Mouse (Mus musculus) heart, postnatal 10 days (tissue): Measurements from ENCODE around the gene Slc3a2. TPM values are rescaled to one million over a fixed set of nuclear protein-coding genes. Genes with fewer than 3 reads are reported as not detected.

Source experiments
- DNase-seq, 2 experiments: peaks; one replicate each; pipeline ENCODE4 v3.0.0; 2021
- intact Hi-C: fragments of 180-260 bp; cut with DNase I; formaldehyde crosslinking; loops from one replicate; pipeline ENCODE4 v1.15.1; 2025
- microRNA-seq, 2 experiments: library from miRNA; unstranded; fragments of <30 nt; microRNA quantifications; one replicate each; pipeline ENCODE4 v1.2.0; 2022
- total RNA-seq, 2 experiments: library from RNA; stranded (reverse); gene quantifications; 2 replicates each; pipeline ENCODE4 v1.2.3; 2021

Gene Slc3a2
- total RNA-seq, 2 experiments from 2014 or later = 36.6 to 56.3 TPM

GRCm38 (mm10) chr19:8665746-8666145 is 57.4 kb downstream of the Slc3a2 start:
- no peak for DNase-seq
- intact Hi-C loops = no loop called here

GRCm38 (mm10) chr19:8664859-8665258 is 58.3 kb downstream of the Slc3a2 start:
- intact Hi-C loops = loop anchor here (5.0 kb wide), 1 partner anchor 88 kb away; no protein-coding TSS in a partner anchor
- no peak for DNase-seq

GRCm38 (mm10) chr19:8663911-8664421 is 59.2 kb downstream of the Slc3a2 start:
- no peak for DNase-seq
- intact Hi-C loops = loop anchor here (2.0 to 5.0 kb wide), 2 partner anchors 19 to 87 kb away; no protein-coding TSS in a partner anchor

- no peak for DNase-seq
- intact Hi-C loops = loop anchor here (2.0 to 5.0 kb wide), 2 partner anchors 19 to 86 kb away; no protein-coding TSS in a partner anchor
These were observed 59.8 kb downstream of the Slc3a2 start, which contains the start of gene Chrm1 for GRCm38 (mm10) chr19:8663360-8663839. Chrm1 (plus strand) TSS chr19:8663789.

- intact Hi-C loops = loop anchor here (2.0 to 5.0 kb wide), 2 partner anchors 20 to 85 kb away; no protein-coding TSS in a partner anchor
- peak; percentile 35 to 69 for DNase-seq
These were observed 60.8 kb downstream of the Slc3a2 start for GRCm38 (mm10) chr19:8662337-8662736.

- intact Hi-C loops = loop anchor here (2.0 to 5.0 kb wide), 2 partner anchors 21 to 85 kb away; no protein-coding TSS in a partner anchor
- peak; percentile 19 to 28 for DNase-seq
These were observed 61.3 kb downstream of the Slc3a2 start for GRCm38 (mm10) chr19:8661821-8662307.

Small RNAs within 50 kb of the gene (microRNA-seq; reads per million reads assigned to microRNA genes)
- gene Mir6992 = 0 reads per million in 2 experiments

Other genes with a start within 250 kb of the Slc3a2 start
- under 1 TPM in 1 of 2 experiments, not detected in 1; 0.07 TPM for gene Slc22a8, start 132.1 kb downstream of the Slc3a2 start, total RNA-seq
- gene Slc22a6, start 105.3 kb downstream of the Slc3a2 start, total RNA-seq = not detected
- gene Chrm1, start 59.6 kb downstream of the Slc3a2 start, total RNA-seq = not detected
- 10 to 100 TPM; 24.9 to 27.2 TPM for gene Wdr74, start 12.5 kb upstream of the Slc3a2 start, total RNA-seq
- not detected for gene 1700092M07Rik, start 17.3 kb upstream of the Slc3a2 start, total RNA-seq
- gene Stx5a, start 18.0 kb upstream of the Slc3a2 start, total RNA-seq = 10 to 100 TPM; 43.6 to 44.4 TPM
- gene Nxf1, start 33.7 kb upstream of the Slc3a2 start, total RNA-seq = 10 to 100 TPM; 61.7 to 67.6 TPM
- 100 to 1,000 TPM; 115 to 133 TPM for gene Tmem223, start 47.6 kb upstream of the Slc3a2 start, total RNA-seq
- gene Tmem179b, start 51.1 kb upstream of the Slc3a2 start, total RNA-seq = 10 to 100 TPM; 13.9 to 22.5 TPM
- 10 to 100 TPM in 1 of 2 experiments, 1 to 10 TPM in 1; 9.5 to 10.2 TPM for gene Taf6l, start 63.0 kb upstream of the Slc3a2 start, total RNA-seq
- gene Polr2g, start 75.2 kb upstream of the Slc3a2 start, total RNA-seq = 10 to 100 TPM; 72.7 to 76.0 TPM
- gene Zbtb3, start 79.2 kb upstream of the Slc3a2 start, total RNA-seq = 1 to 10 TPM; 2.2 to 3.0 TPM
- 10 to 100 TPM; 14.2 to 17.6 TPM for gene Ttc9c, start 96.0 kb upstream of the Slc3a2 start, total RNA-seq
- gene Hnrnpul2, start 96.6 kb upstream of the Slc3a2 start, total RNA-seq = 10 to 100 TPM; 51.0 to 56.3 TPM
- not detected for gene AC129217.1, start 106.4 kb upstream of the Slc3a2 start, total RNA-seq
- 10 to 100 TPM; 25.8 to 34.7 TPM for gene Bscl2, start 114.1 kb upstream of the Slc3a2 start, total RNA-seq
- gene Gng3, start 115.8 kb upstream of the Slc3a2 start, total RNA-seq = not detected
- gene Lrrn4cl, start 127.4 kb upstream of the Slc3a2 start, total RNA-seq = 1 to 10 TPM; 4.2 to 5.1 TPM
- gene Ubxn1, start 148.1 kb upstream of the Slc3a2 start, total RNA-seq = 100 to 1,000 TPM; 123 to 126 TPM
- 10 to 100 TPM; 50.4 to 58.1 TPM for gene Uqcc3, start 157.6 kb upstream of the Slc3a2 start, total RNA-seq
- gene Lbhd1, start 160.4 kb upstream of the Slc3a2 start, total RNA-seq = 1 to 10 TPM; 2.0 to 9.8 TPM
- not detected for gene Gm49403, start 160.6 kb upstream of the Slc3a2 start, total RNA-seq
- gene 1810009A15Rik, start 165.5 kb upstream of the Slc3a2 start, total RNA-seq = 10 to 100 TPM; 16.6 to 23.0 TPM
- gene Gm49416, start 165.6 kb upstream of the Slc3a2 start, total RNA-seq = 1 to 10 TPM in 1 of 2 experiments, not detected in 1; 6.4 TPM
- gene Ints5, start 169.6 kb upstream of the Slc3a2 start, total RNA-seq = 10 to 100 TPM; 14.5 to 17.1 TPM
- 10 to 100 TPM; 69.3 to 74.5 TPM for gene Ganab, start 174.7 kb upstream of the Slc3a2 start, total RNA-seq
- gene B3gat3, start 197.0 kb upstream of the Slc3a2 start, total RNA-seq = 10 to 100 TPM; 38.7 to 41.8 TPM
- 1 to 10 TPM; 6.5 to 7.1 TPM for gene Rom1, start 206.0 kb upstream of the Slc3a2 start, total RNA-seq
- gene Eml3, start 206.2 kb upstream of the Slc3a2 start, total RNA-seq = 10 to 100 TPM; 16.7 to 18.7 TPM
- gene Mta2, start 218.5 kb upstream of the Slc3a2 start, total RNA-seq = 10 to 100 TPM; 54.4 to 59.5 TPM
- 10 to 100 TPM in 1 of 2 experiments, 1 to 10 TPM in 1; 8.5 to 10.4 TPM for gene Tut1, start 230.5 kb upstream of the Slc3a2 start, total RNA-seq
- 100 to 1,000 TPM; 283 to 289 TPM for gene Eef1g, start 243.7 kb upstream of the Slc3a2 start, total RNA-seq